In genomic region chr3:135476977-135477376, GRCm38 (mm10) we compare ENCODE assay signal across 18 mouse cellular contexts.
"Had no signal": no experiment of that assay in that cellular context is flagged by ENCODE, and none has a peak within 500 bp of the region (broad histone marks: within the 10 kb centered on the region; RNA-seq: fewer than 3 reads in every experiment).

No protein-coding gene starts in this region.

- H3K9ac ChIP-seq: liver, embryonic 13.5 days; neural tube, embryonic 12.5 days; stomach, embryonic 15.5 days had no signal

- H3K27me3 ChIP-seq: liver, embryonic 13.5 days; neural tube, embryonic 12.5 days; stomach, embryonic 15.5 days had no signal

- H3K9me3 ChIP-seq: liver, embryonic 13.5 days; megakaryocyte, embryonic 14.5 days; midbrain, embryonic 10.5 days; neural tube, embryonic 12.5 days; stomach, embryonic 15.5 days had no signal

- DNase-seq: kidney, adult 18-20 months; kidney, adult 9 months; kidney, postnatal 14 days; kidney, postnatal 4 days; layer of hippocampus, postnatal 36 days; liver, embryonic 13.5 days; lung, adult 2 months; lung, postnatal 14 days; lung, postnatal 4 days; midbrain, embryonic 14.5 days; retina, postnatal 1 day; spleen, adult 18-20 months; thymus, postnatal 36 days had no signal

- H3K4me1 ChIP-seq: liver, embryonic 13.5 days; megakaryocyte, embryonic 14.5 days; midbrain, embryonic 10.5 days; neural tube, embryonic 12.5 days; stomach, embryonic 15.5 days had no signal

- H3K27ac ChIP-seq: left cerebral cortex, adult 2 months; liver, embryonic 13.5 days; midbrain, embryonic 10.5 days; neural tube, embryonic 12.5 days; stomach, embryonic 15.5 days had no signal

- H3K4me2 ChIP-seq: liver, embryonic 13.5 days; neural tube, embryonic 12.5 days; stomach, embryonic 15.5 days had no signal

- H3K36me3 ChIP-seq: liver, embryonic 13.5 days; midbrain, embryonic 10.5 days; neural tube, embryonic 12.5 days; stomach, embryonic 15.5 days had no signal

- H3K4me3 ChIP-seq: left cerebral cortex, adult 2 months; liver, embryonic 13.5 days; megakaryocyte, embryonic 14.5 days; midbrain, embryonic 10.5 days; neural tube, embryonic 12.5 days; stomach, embryonic 15.5 days had no signal
